Mouse (Mus musculus): ENCODE measurements around the gene Bptf.
"Not testable (repeated sequence)": the region's sequence is repeated elsewhere in the genome, so short reads cannot be mapped to it uniquely, and the experiment has no call there.

The Bptf gene

DNA sequence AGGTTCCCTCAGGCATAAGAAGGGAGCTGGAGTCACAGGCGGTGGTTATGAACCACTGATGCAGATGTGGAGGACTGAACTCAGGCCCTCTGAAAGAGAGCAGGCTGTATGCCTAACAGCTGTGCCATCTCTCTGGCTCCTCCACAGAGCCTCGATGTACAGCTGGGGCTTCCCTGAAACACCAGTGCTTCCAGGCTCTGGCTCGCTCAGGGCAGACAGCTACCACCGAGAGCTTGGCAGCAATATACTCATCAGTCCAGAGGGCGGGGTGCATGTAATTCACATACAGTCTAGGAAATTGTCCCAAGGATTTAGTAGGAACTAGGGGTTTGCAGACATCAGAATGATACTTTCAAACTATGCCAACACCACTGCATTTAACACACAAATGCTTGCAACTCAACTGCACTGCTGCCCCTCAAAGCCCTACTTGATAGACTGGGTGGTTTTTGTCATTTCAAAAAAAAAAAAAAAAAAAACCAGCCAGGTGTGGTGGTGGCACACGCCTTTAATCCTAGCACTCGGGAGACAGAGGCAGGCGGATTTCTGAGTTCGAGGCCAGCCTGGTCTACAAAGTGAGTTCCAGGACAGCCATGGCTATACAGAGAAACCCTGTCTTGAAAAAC is 145.8 kb downstream of the Bptf start:
- in situ Hi-C loops (cut with MboI, MseI) = not testable (repeated sequence)

Data from regulatory T cell (primary cell).